Mouse (Mus musculus): ENCODE results near the gene Olfr1270. TPM values are rescaled to one million over a fixed set of nuclear protein-coding genes. Genes with fewer than 3 reads are reported as not detected.

The Olfr1270 gene
- not detected in 2 replicates for polyA plus RNA-seq (2012; rRNA removed)

DNA sequence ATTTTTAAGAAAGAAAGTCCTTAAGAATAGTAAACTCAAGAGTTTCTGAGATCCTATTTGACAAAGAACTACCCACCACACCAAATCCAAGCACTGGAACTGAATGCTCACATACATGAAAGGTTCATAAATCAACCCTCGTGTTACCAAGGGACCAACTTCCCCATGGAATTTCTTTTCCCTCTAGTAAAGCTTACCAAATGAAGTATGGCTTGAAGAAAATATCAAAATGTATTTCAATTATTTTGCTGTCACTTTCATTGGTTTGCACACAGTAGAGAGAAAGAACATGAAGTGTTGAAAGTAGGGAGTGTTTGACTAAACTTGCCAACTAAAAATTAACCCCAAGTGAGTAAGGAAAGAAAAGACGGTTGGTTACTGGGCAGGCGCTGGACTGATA is at the start of gene Olfr1270:
Olfr1270 (minus strand) TSS at position 101 of the 400 bp plus-strand sequence.

DNA sequence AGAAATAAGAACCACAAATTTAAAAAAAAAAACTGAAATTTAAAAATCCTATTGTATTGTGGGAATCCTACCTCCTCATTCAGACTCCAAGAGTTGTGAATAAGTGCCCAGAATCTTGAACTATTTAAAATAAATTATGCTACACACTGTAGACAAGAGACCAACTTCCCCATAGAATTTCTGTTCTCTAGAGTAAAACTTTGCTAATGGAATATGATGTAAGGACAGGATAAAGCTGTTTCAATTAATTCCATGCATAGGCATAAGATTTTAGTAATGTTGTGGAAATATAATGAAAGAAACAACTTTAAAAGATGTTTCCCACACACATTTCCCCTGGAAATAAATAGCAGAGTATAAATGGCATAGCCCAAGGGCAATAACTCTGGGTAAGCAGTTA is 10.7 kb downstream of the Olfr1270 start, which contains the start of gene Olfr32:
Olfr32 (minus strand) TSS at position 101 of the 400 bp plus-strand sequence.

DNA sequence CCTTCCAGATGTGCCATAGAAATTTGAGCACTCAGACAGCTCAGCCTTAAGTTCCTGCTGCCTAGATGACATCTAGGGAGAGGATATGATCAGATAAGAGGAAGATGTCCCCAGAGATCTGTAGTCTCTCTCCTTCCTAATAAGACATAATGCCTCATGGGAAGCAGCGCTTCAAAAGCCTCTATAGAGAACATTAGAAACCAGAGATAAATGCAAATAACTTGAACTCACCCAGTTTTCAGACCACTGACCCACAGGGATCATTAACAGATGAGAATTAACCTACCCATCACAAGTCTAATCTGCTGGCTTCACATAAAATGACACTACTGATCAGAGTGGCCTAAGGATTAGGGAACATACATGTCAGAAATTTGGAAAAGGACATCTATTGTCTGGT is 31.6 kb downstream of the Olfr1270 start, which contains the start of gene Olfr1269:
Olfr1269 (minus strand) TSS at position 101 of the 400 bp plus-strand sequence.

Other genes with a start within 250 kb of the Olfr1270 start
- not detected in 2 replicates for gene Olfr1258, start 225.8 kb downstream of the Olfr1270 start, polyA plus RNA-seq (2012; rRNA removed)
- not detected in 2 replicates for gene Olfr1259, start 204.4 kb downstream of the Olfr1270 start, polyA plus RNA-seq (2012; rRNA removed)
- not detected in 2 replicates for gene Olfr1260, start 178.8 kb downstream of the Olfr1270 start, polyA plus RNA-seq (2012; rRNA removed)
- gene Olfr1261, start 161.9 kb downstream of the Olfr1270 start, polyA plus RNA-seq (2012; rRNA removed) = not detected in 2 replicates
- not detected in 2 replicates for gene Olfr1262, start 152.9 kb downstream of the Olfr1270 start, polyA plus RNA-seq (2012; rRNA removed)
- not detected in 2 replicates for gene Olfr1263, start 141.0 kb downstream of the Olfr1270 start, polyA plus RNA-seq (2012; rRNA removed)
- not detected in 2 replicates for gene Olfr1264, start 127.5 kb downstream of the Olfr1270 start, polyA plus RNA-seq (2012; rRNA removed)
- not detected in 2 replicates for gene Olfr1265, start 117.8 kb downstream of the Olfr1270 start, polyA plus RNA-seq (2012; rRNA removed)
- not detected in 2 replicates for gene Olfr140, start 89.5 kb downstream of the Olfr1270 start, polyA plus RNA-seq (2012; rRNA removed)
- gene Olfr1269, start 31.7 kb downstream of the Olfr1270 start, polyA plus RNA-seq (2012; rRNA removed) = not detected in 2 replicates
- gene Olfr32, start 10.8 kb downstream of the Olfr1270 start, polyA plus RNA-seq (2012; rRNA removed) = not detected in 2 replicates
- gene Olfr1506, start 71.4 kb upstream of the Olfr1270 start, polyA plus RNA-seq (2012; rRNA removed) = not detected in 2 replicates
- gene Olfr142, start 104.5 kb upstream of the Olfr1270 start, polyA plus RNA-seq (2012; rRNA removed) = not detected in 2 replicates
- not detected in 2 replicates for gene Olfr1271, start 117.9 kb upstream of the Olfr1270 start, polyA plus RNA-seq (2012; rRNA removed)
- not detected in 2 replicates for gene Olfr1272, start 139.8 kb upstream of the Olfr1270 start, polyA plus RNA-seq (2012; rRNA removed)
- gene Gm13769, start 169.1 kb upstream of the Olfr1270 start, polyA plus RNA-seq (2012; rRNA removed) = not detected in 2 replicates
- not detected in 2 replicates for gene Olfr1274-ps, start 245.6 kb upstream of the Olfr1270 start, polyA plus RNA-seq (2012; rRNA removed)